Mouse (Mus musculus): ENCODE measurements around the gene Neurog3. TPM values are rescaled to one million over a fixed set of nuclear protein-coding genes. Genes with fewer than 3 reads are reported as not detected.
A peak's percentile ranks its signal among the peaks of the same experiment; 100 is the strongest.

Gene Neurog3
- total RNA-seq, 2 experiments from 2014 or later: not detected

GRCm38 (mm10) chr10:62135696-62136470, 3.0 kb downstream of the Neurog3 start:
- DNase-seq (ENCODE audit: extremely low spot score in 1 of 2, low spot score in 1 of 2): no peak

- no peak for DNase-seq (ENCODE audit: extremely low spot score in 1 of 2, low spot score in 1 of 2)
Observed at GRCm38 (mm10) chr10:62137150-62137549, 4.3 kb downstream of the Neurog3 start.

GRCm38 (mm10) chr10:62138040-62138439, 5.2 kb downstream of the Neurog3 start:
- DNase-seq (ENCODE audit: extremely low spot score in 1 of 2, low spot score in 1 of 2): no peak

- DNase-seq (ENCODE audit: extremely low spot score in 1 of 2, low spot score in 1 of 2): no peak
Observed at GRCm38 (mm10) chr10:62143820-62144219, 10.9 kb downstream of the Neurog3 start, which contains the start of gene Fam241b. Fam241b (minus strand) TSS chr10:62143920.

GRCm38 (mm10) chr10:62145957-62146356, 13.1 kb downstream of the Neurog3 start:
- DNase-seq (ENCODE audit: extremely low spot score in 1 of 2, low spot score in 1 of 2): no peak

GRCm38 (mm10) chr10:62147466-62148248, 14.8 kb downstream of the Neurog3 start:
- DNase-seq (ENCODE audit: extremely low spot score in 1 of 2, low spot score in 1 of 2): no peak

GRCm38 (mm10) chr10:62149929-62150328, 17.0 kb downstream of the Neurog3 start:
- DNase-seq (ENCODE audit: extremely low spot score in 1 of 2, low spot score in 1 of 2): no peak

GRCm38 (mm10) chr10:62162410-62162809, 29.5 kb downstream of the Neurog3 start:
- DNase-seq (ENCODE audit: extremely low spot score in 1 of 2, low spot score in 1 of 2): no peak

- no peak for DNase-seq (ENCODE audit: extremely low spot score in 1 of 2, low spot score in 1 of 2)
Observed at GRCm38 (mm10) chr10:62172841-62173553, 40.1 kb downstream of the Neurog3 start.

GRCm38 (mm10) chr10:62173941-62174448, 41.1 kb downstream of the Neurog3 start:
- no peak for DNase-seq (ENCODE audit: extremely low spot score in 1 of 2, low spot score in 1 of 2)

GRCm38 (mm10) chr10:62174533-62175313, 41.8 kb downstream of the Neurog3 start:
- no peak for DNase-seq (ENCODE audit: extremely low spot score in 1 of 2, low spot score in 1 of 2)

GRCm38 (mm10) chr10:62179944-62180343, 47.1 kb downstream of the Neurog3 start:
- DNase-seq (ENCODE audit: extremely low spot score in 1 of 2, low spot score in 1 of 2): no peak

GRCm38 (mm10) chr10:62181701-62182100, 48.8 kb downstream of the Neurog3 start:
- DNase-seq (ENCODE audit: extremely low spot score in 1 of 2, low spot score in 1 of 2): no peak

GRCm38 (mm10) chr10:62182471-62183014, 49.7 kb downstream of the Neurog3 start:
- DNase-seq (ENCODE audit: extremely low spot score in 1 of 2, low spot score in 1 of 2): no peak

- DNase-seq (ENCODE audit: extremely low spot score in 1 of 2, low spot score in 1 of 2): peak; percentile 98 to 100
Observed at GRCm38 (mm10) chr10:62183053-62183452, 50.2 kb downstream of the Neurog3 start.

Other genes starting within 250 kb of the Neurog3 start
- gene Col13a1, start 154.0 kb upstream of the Neurog3 start, total RNA-seq (2021): 1 to 10 TPM in 1 of 2 experiments, under 1 TPM in 1; 0.77 to 1.3 TPM
- gene Fam241b, start 10.8 kb downstream of the Neurog3 start, total RNA-seq (2021): 10 to 100 TPM; 37.1 to 40.6 TPM
- gene Tspan15, start 98.2 kb downstream of the Neurog3 start, total RNA-seq (2021): 10 to 100 TPM; 20.7 to 21.3 TPM
- gene Tacr2, start 119.3 kb downstream of the Neurog3 start, total RNA-seq (2021): under 1 TPM in 1 of 2 experiments, not detected in 1; 0.20 TPM
- gene Hk1, start 246.8 kb downstream of the Neurog3 start, total RNA-seq (2021): 100 to 1,000 TPM; 297 to 303 TPM